Mouse (Mus musculus) lung, postnatal 0 days (tissue): ENCODE data around the gene Plpp7.

ENCODE experiments used
- CTCF ChIP-seq: IDR thresholded peaks from 2 replicates; pipeline ENCODE4 v1.5.1; 2016; ENCODE audit warnings: antibody characterized with exemption, mild to moderate bottlenecking
- EP300 ChIP-seq: IDR thresholded peaks from 2 replicates; pipeline ENCODE4 v1.6.1; 2016; ENCODE audit warnings: antibody characterized with exemption, mild to moderate bottlenecking, control low read depth

DNA sequence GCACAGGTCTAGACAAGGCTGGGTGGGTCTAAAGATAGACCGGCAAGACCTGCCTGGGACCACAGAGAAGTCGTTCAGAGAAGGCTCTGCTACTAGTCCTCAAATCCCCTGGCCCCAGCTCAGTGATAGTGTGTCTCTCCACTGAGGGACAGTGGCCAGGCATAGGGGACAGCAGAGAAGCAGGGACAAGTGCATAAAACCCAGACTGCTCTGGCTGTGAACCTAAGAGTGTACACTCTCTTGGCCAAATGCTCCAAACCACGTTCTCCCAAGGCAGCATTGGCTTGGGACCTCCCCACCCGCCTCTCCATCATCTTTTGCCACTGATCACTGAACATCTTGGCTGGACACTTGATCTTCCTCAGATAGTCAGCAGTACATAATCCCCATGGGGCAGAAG, 7.7 kb upstream of the Plpp7 start:
- TF ChIP-seq CTCF: no peak
- TF ChIP-seq EP300: no peak
